Mouse (Mus musculus) ES-Bruce4 (cell line): ENCODE data around the gene U2surp.

Experiments
- CTCF ChIP-seq: IDR thresholded peaks from one replicate; pipeline ENCODE4 v1.8.1; 2011; ENCODE audit warnings: low read depth, low read length
- POLR2A ChIP-seq: IDR thresholded peaks from one replicate; pipeline ENCODE4 v1.8.1; 2011; ENCODE audit warnings: low read length; ENCODE audit not compliant: insufficient read depth

GRCm38 (mm10) chr9:95550856-95551774, 39.3 kb upstream of the U2surp start:
- TF ChIP-seq CTCF (no peak), POLR2A (no peak)
